Comparison of ENCODE assay signal across 21 mouse cellular contexts in genomic region chr14:108638291-108638690, GRCm38 (mm10).
"Had no signal": no experiment of that assay in that cellular context is flagged by ENCODE, and none has a peak within 500 bp of the region (broad histone marks: within the 10 kb centered on the region; RNA-seq: fewer than 3 reads in every experiment).

No protein-coding gene starts in this region.

- H3K4me2 ChIP-seq: liver, embryonic 13.5 days; liver, embryonic 15.5 days; midbrain, embryonic 11.5 days; midbrain, embryonic 13.5 days; midbrain, embryonic 15.5 days; neural tube, embryonic 13.5 days; neural tube, embryonic 15.5 days had no signal

- H3K4me1 ChIP-seq: liver, embryonic 13.5 days; liver, embryonic 15.5 days; megakaryocyte, embryonic 14.5 days; midbrain, embryonic 13.5 days; midbrain, embryonic 15.5 days; neural tube, embryonic 13.5 days; neural tube, embryonic 15.5 days had no signal

- H3K27me3 ChIP-seq: liver, embryonic 13.5 days; liver, embryonic 15.5 days; megakaryocyte, embryonic 14.5 days; midbrain, embryonic 13.5 days; midbrain, embryonic 15.5 days; neural tube, embryonic 13.5 days; neural tube, embryonic 15.5 days had no signal

- H3K4me3 ChIP-seq: liver, embryonic 13.5 days; liver, embryonic 15.5 days; megakaryocyte, embryonic 14.5 days; midbrain, embryonic 13.5 days; midbrain, embryonic 15.5 days; neural tube, embryonic 13.5 days; neural tube, embryonic 15.5 days had no signal

- H3K9me3 ChIP-seq: liver, embryonic 13.5 days; liver, embryonic 15.5 days; megakaryocyte, embryonic 14.5 days; midbrain, embryonic 13.5 days; midbrain, embryonic 15.5 days; neural tube, embryonic 13.5 days; neural tube, embryonic 15.5 days had no signal

- ATAC-seq: liver, postnatal 0 days; lung, postnatal 0 days; midbrain, embryonic 13.5 days; midbrain, embryonic 15.5 days had no signal

- DNase-seq: liver, embryonic 13.5 days; liver, postnatal 0 days; lung, adult 2 months; lung, postnatal 14 days; retina, postnatal 1 day; right cerebral cortex, adult 18-20 months; right cerebral cortex, postnatal 25 days; right cerebral cortex, postnatal 4 days; spleen, adult 18-20 months; thymus, adult 18-20 months; thymus, postnatal 14 days; thymus, postnatal 36 days had no signal

- H3K36me3 ChIP-seq: liver, embryonic 13.5 days; liver, embryonic 15.5 days; midbrain, embryonic 13.5 days; midbrain, embryonic 15.5 days; neural tube, embryonic 13.5 days; neural tube, embryonic 15.5 days had no signal

- H3K9ac ChIP-seq: liver, embryonic 13.5 days; liver, embryonic 15.5 days; liver, postnatal 0 days; midbrain, embryonic 13.5 days; midbrain, embryonic 15.5 days; neural tube, embryonic 13.5 days; neural tube, embryonic 15.5 days had no signal

- H3K27ac ChIP-seq: liver, embryonic 13.5 days; liver, embryonic 15.5 days; macrophage; midbrain, embryonic 13.5 days; midbrain, embryonic 15.5 days; neural tube, embryonic 13.5 days; neural tube, embryonic 15.5 days had no signal
